ENCODE assay signal across 9 mouse cellular contexts in genomic region chr17:35196321-35196641, GRCm38 (mm10). TPM values are rescaled to one million over a fixed set of nuclear protein-coding genes. Genes with fewer than 3 reads are reported as not detected.
A peak's percentile ranks its signal among the peaks of the same experiment; 100 is the strongest.
DNase-seq lines count a peak whose midpoint lies in the region; ATAC-seq and TF ChIP-seq lines count a peak whose summit lies in the region.
"Had no signal": no experiment of that assay in that cellular context is flagged by ENCODE, and none has a peak within 500 bp of the region (broad histone marks: within the 10 kb centered on the region; RNA-seq: fewer than 3 reads in every experiment).

No protein-coding gene starts in this region.

- H3K4me3 ChIP-seq in lung, embryonic 14.5 days (ENCODE audit: low read depth, low read length), result peak overlapping the region; percentile 41
- H3K4me3 ChIP-seq in forebrain, embryonic 10.5 days, result peak overlapping the region; percentile 57
- H3K4me3 ChIP-seq in limb, embryonic 13.5 days, result peak overlapping the region; percentile 47
- H3K4me3 ChIP-seq in stomach, embryonic 14.5 days (ENCODE audit: low read depth, low read length), result peak overlapping the region; percentile 38; the same call in 1 of the 2 replicates

- WGBS in lung, embryonic 14.5 days, result 24% methylated on average over 9 of the region's 9 CpGs
- WGBS in forebrain, embryonic 10.5 days, result 36% methylated on average over 9 of the region's 9 CpGs
- WGBS in limb, embryonic 13.5 days, result 34% methylated on average over 9 of the region's 9 CpGs
- WGBS in stomach, embryonic 14.5 days, result 29% methylated on average over 9 of the region's 9 CpGs

- peaks cover 38% of the 10 kb centered on the region for H3K27me3 ChIP-seq in lung, embryonic 14.5 days (ENCODE audit: insufficient read depth, low read length)
- peaks cover 75% of the 10 kb centered on the region for H3K27me3 ChIP-seq in forebrain, embryonic 10.5 days (ENCODE audit: poor library complexity, severe bottlenecking)
- H3K27me3 ChIP-seq in limb, embryonic 13.5 days, result peaks cover 74% of the 10 kb centered on the region
- H3K27me3 ChIP-seq in stomach, embryonic 14.5 days (ENCODE audit: control insufficient read depth, insufficient read depth, low read length), result peaks cover 11% of the 10 kb centered on the region

- intact Hi-C loops in left cerebral cortex, postnatal 14 days (cut with DNase I), result no loop called here
- intact Hi-C loops in left cerebral cortex, postnatal 4 days (cut with DNase I), result no loop called here

- H3K36me3 ChIP-seq in lung, embryonic 14.5 days (ENCODE audit: insufficient read depth), result no peaks in the 10 kb centered on the region
- H3K36me3 ChIP-seq in forebrain, embryonic 10.5 days (replicated peaks), result no peaks in the 10 kb centered on the region
- no peaks in the 10 kb centered on the region for H3K36me3 ChIP-seq in limb, embryonic 13.5 days
- H3K36me3 ChIP-seq in stomach, embryonic 14.5 days (ENCODE audit: control insufficient read depth, insufficient read depth, low read length), result no peaks in the 10 kb centered on the region

- no peak for DNase-seq in lung, embryonic 14.5 days
- DNase-seq in lung, postnatal 4 days, result no peak
- DNase-seq in forebrain, embryonic 10.5 days (ENCODE audit: extremely low spot score, low spot score), result no peak
- no peak for DNase-seq in left cerebral cortex, postnatal 14 days (ENCODE audit: low spot score in 2 of 2)
- DNase-seq in left cerebral cortex, postnatal 4 days, result no peak
- no peak for DNase-seq in layer of hippocampus, postnatal 10 days (ENCODE audit: low spot score in 2 of 2)

- H3K27ac ChIP-seq in lung, embryonic 14.5 days (ENCODE audit: low read depth), result no peak overlapping the region
- no peak overlapping the region for H3K27ac ChIP-seq in forebrain, embryonic 10.5 days
- no peak overlapping the region for H3K27ac ChIP-seq in limb, embryonic 13.5 days
- H3K27ac ChIP-seq in stomach, embryonic 14.5 days (ENCODE audit: low read length), result no peak overlapping the region

- no peaks in the 10 kb centered on the region for H3K9me3 ChIP-seq in lung, embryonic 14.5 days (ENCODE audit: low read depth, low read length)
- no peaks in the 10 kb centered on the region for H3K9me3 ChIP-seq in forebrain, embryonic 10.5 days
- H3K9me3 ChIP-seq in limb, embryonic 13.5 days, result no peaks in the 10 kb centered on the region
- no peaks in the 10 kb centered on the region for H3K9me3 ChIP-seq in stomach, embryonic 14.5 days (ENCODE audit: control insufficient read depth, low read depth, low read length)

- peak overlapping the region; percentile 7; the same call in 1 of the 2 replicates for H3K9ac ChIP-seq in lung, embryonic 14.5 days
- peak overlapping the region; percentile 64 for H3K9ac ChIP-seq in limb, embryonic 13.5 days
- H3K9ac ChIP-seq in stomach, embryonic 14.5 days (replicated peaks; ENCODE audit: low read depth, low read length), result no peak overlapping the region

- TF ChIP-seq CTCF in lung, embryonic 14.5 days (IDR thresholded peaks at IDR 0.05; ENCODE audit: low read depth), result no peak

- H3K4me2 ChIP-seq in lung, embryonic 14.5 days, result peak overlapping the region; percentile 77
- peak overlapping the region; percentile 79 for H3K4me2 ChIP-seq in limb, embryonic 13.5 days (replicated peaks)
- peak overlapping the region; percentile 79 for H3K4me2 ChIP-seq in stomach, embryonic 14.5 days (replicated peaks; ENCODE audit: low read depth, low read length)

- ATAC-seq in lung, embryonic 14.5 days (ENCODE audit: insufficient read depth), result no peak
- ATAC-seq in limb, embryonic 13.5 days (ENCODE audit: low FRiP score, low read depth), result no peak
- no peak for ATAC-seq in stomach, embryonic 14.5 days (ENCODE audit: insufficient number of reproducible peaks, insufficient read depth, low FRiP score, low read depth)

- H3K4me1 ChIP-seq in lung, embryonic 14.5 days (ENCODE audit: insufficient read depth), result no peaks in the 10 kb centered on the region; the same call in none of the 2 replicates
- peaks cover 32% of the 10 kb centered on the region for H3K4me1 ChIP-seq in forebrain, embryonic 10.5 days
- peaks cover 15% of the 10 kb centered on the region for H3K4me1 ChIP-seq in limb, embryonic 13.5 days
- peaks cover 14% of the 10 kb centered on the region; the same call in 1 of the 2 replicates for H3K4me1 ChIP-seq in stomach, embryonic 14.5 days (ENCODE audit: control insufficient read depth, insufficient read depth, low read length)

RNA-seq across cellular contexts. Expression of gene Ltb, which starts 2.0 kb away (rescaled TPM):
- polyA plus RNA-seq in lung, embryonic 14.5 days (2014; fragmentation: Nextera tagmentation; extraction: Ambion mirVana), result 0.43 TPM in 1 of 2 replicates, not detected in the other
- 0.16 and 0.32 TPM in 2 replicates for polyA plus RNA-seq in forebrain, embryonic 10.5 days (2016; fragmentation: Nextera tagmentation; extraction: Ambion mirVana)
- 0.99 and 1.3 TPM in 2 replicates for polyA plus RNA-seq in limb, embryonic 13.5 days (2015; fragmentation: Nextera tagmentation; extraction: Ambion mirVana)
- 1.4 and 1.8 TPM in 2 replicates for polyA plus RNA-seq in stomach, embryonic 14.5 days (2014; fragmentation: Nextera tagmentation; extraction: Ambion mirVana)
- 1 to 10 TPM in 1 of 2 experiments, under 1 TPM in 1; 0.55 to 1.0 TPM for total RNA-seq in left cerebral cortex, postnatal 14 days (2021)
- under 1 TPM; 0.77 to 0.88 TPM for total RNA-seq in left cerebral cortex, postnatal 4 days (2021)
- total RNA-seq in layer of hippocampus, postnatal 10 days (2021), result 1 to 10 TPM in 1 of 2 experiments, under 1 TPM in 1; 0.74 to 1.2 TPM

RNA-seq across cellular contexts. Expression of gene Tnf, which starts 5.5 kb away (rescaled TPM):
- 0.12 and 0.21 TPM in 2 replicates for polyA plus RNA-seq in lung, embryonic 14.5 days (2014; fragmentation: Nextera tagmentation; extraction: Ambion mirVana)
- polyA plus RNA-seq in forebrain, embryonic 10.5 days (2016; fragmentation: Nextera tagmentation; extraction: Ambion mirVana), result 0.10 TPM in 1 of 2 replicates, not detected in the other
- 0.27 and 0.36 TPM in 2 replicates for polyA plus RNA-seq in limb, embryonic 13.5 days (2015; fragmentation: Nextera tagmentation; extraction: Ambion mirVana)
- polyA plus RNA-seq in stomach, embryonic 14.5 days (2014; fragmentation: Nextera tagmentation; extraction: Ambion mirVana), result 0.20 and 0.34 TPM in 2 replicates
- not detected for total RNA-seq in left cerebral cortex, postnatal 14 days (2021)
- total RNA-seq in left cerebral cortex, postnatal 4 days (2021), result under 1 TPM in 1 of 2 experiments, not detected in 1; 0.52 TPM
- total RNA-seq in layer of hippocampus, postnatal 10 days (2021), result not detected
- total RNA-seq: layer of hippocampus, adult 18-20 months had no signal

RNA-seq across cellular contexts. Expression of gene Lst1, which starts 8.0 kb away (rescaled TPM):
- 11.6 and 14.1 TPM in 2 replicates for polyA plus RNA-seq in lung, embryonic 14.5 days (2014; fragmentation: Nextera tagmentation; extraction: Ambion mirVana)
- polyA plus RNA-seq in forebrain, embryonic 10.5 days (2016; fragmentation: Nextera tagmentation; extraction: Ambion mirVana), result 3.3 and 4.7 TPM in 2 replicates
- polyA plus RNA-seq in limb, embryonic 13.5 days (2015; fragmentation: Nextera tagmentation; extraction: Ambion mirVana), result 10.1 and 12.1 TPM in 2 replicates
- 18.5 and 21.1 TPM in 2 replicates for polyA plus RNA-seq in stomach, embryonic 14.5 days (2014; fragmentation: Nextera tagmentation; extraction: Ambion mirVana)
- 1 to 10 TPM; 5.8 to 7.8 TPM for total RNA-seq in left cerebral cortex, postnatal 14 days (2021)
- total RNA-seq in left cerebral cortex, postnatal 4 days (2021), result 10 to 100 TPM; 12.3 to 17.6 TPM
- 10 to 100 TPM; 15.6 to 17.2 TPM for total RNA-seq in layer of hippocampus, postnatal 10 days (2021)

RNA-seq across cellular contexts. Expression of gene Lta, which starts 8.9 kb away (rescaled TPM):
- 0.26 TPM in 1 of 2 replicates, not detected in the other for polyA plus RNA-seq in lung, embryonic 14.5 days (2014; fragmentation: Nextera tagmentation; extraction: Ambion mirVana)
- not detected in 2 replicates for polyA plus RNA-seq in forebrain, embryonic 10.5 days (2016; fragmentation: Nextera tagmentation; extraction: Ambion mirVana)
- not detected in 2 replicates for polyA plus RNA-seq in limb, embryonic 13.5 days (2015; fragmentation: Nextera tagmentation; extraction: Ambion mirVana)
- polyA plus RNA-seq in stomach, embryonic 14.5 days (2014; fragmentation: Nextera tagmentation; extraction: Ambion mirVana), result 0.42 and 0.59 TPM in 2 replicates
- total RNA-seq in left cerebral cortex, postnatal 14 days (2021), result under 1 TPM; 0.42 to 0.72 TPM
- 1 to 10 TPM in 1 of 2 experiments, under 1 TPM in 1; 0.82 to 1.0 TPM for total RNA-seq in left cerebral cortex, postnatal 4 days (2021)
- under 1 TPM; 0.43 to 0.71 TPM for total RNA-seq in layer of hippocampus, postnatal 10 days (2021)

RNA-seq across cellular contexts. Expression of gene Aif1, which starts 20.4 kb away (rescaled TPM):
- 6.0 and 11.9 TPM in 2 replicates for polyA plus RNA-seq in lung, embryonic 14.5 days (2014; fragmentation: Nextera tagmentation; extraction: Ambion mirVana)
- polyA plus RNA-seq in forebrain, embryonic 10.5 days (2016; fragmentation: Nextera tagmentation; extraction: Ambion mirVana), result 3.3 and 3.9 TPM in 2 replicates
- 9.0 and 10.2 TPM in 2 replicates for polyA plus RNA-seq in limb, embryonic 13.5 days (2015; fragmentation: Nextera tagmentation; extraction: Ambion mirVana)
- polyA plus RNA-seq in stomach, embryonic 14.5 days (2014; fragmentation: Nextera tagmentation; extraction: Ambion mirVana), result 16.4 and 19.6 TPM in 2 replicates
- 10 to 100 TPM; 10.6 to 12.3 TPM for total RNA-seq in left cerebral cortex, postnatal 14 days (2021)
- 1 to 10 TPM; 2.5 to 3.6 TPM for total RNA-seq in left cerebral cortex, postnatal 4 days (2021)
- 10 to 100 TPM; 10.3 to 10.5 TPM for total RNA-seq in layer of hippocampus, postnatal 10 days (2021)
